Mouse (Mus musculus): ENCODE results near the gene Hdac2.

GRCm38 (mm10) chr10:36928212-36928611, 46.1 kb upstream of the Hdac2 start:
- TF ChIP-seq CTCF (IDR thresholded peaks at IDR 0.05; ENCODE audit: control insufficient read depth, insufficient read depth, insufficient read length) (no peak), MAX (IDR thresholded peaks at IDR 0.05) (no peak), USF1 (IDR thresholded peaks at IDR 0.05; ENCODE audit: low read depth) (no peak), MYOG (IDR thresholded peaks at IDR 0.05; ENCODE audit: control insufficient read depth, extremely low read depth, insufficient read length) (no peak)
